Mouse (Mus musculus) midbrain, postnatal 0 days (tissue): Measurements from ENCODE around the gene Slc2a1. TPM values are rescaled to one million over a fixed set of nuclear protein-coding genes. Genes with fewer than 3 reads are reported as not detected.

Experiments
- ATAC-seq: fragments of 200-750 bp; cut with Nextera tagmentation; 2 replicates; pipeline ENCODE4 v1.8.0; 2017; ENCODE audit warnings: moderate number of reproducible peaks, mild to moderate bottlenecking, moderate TSS enrichment, moderate library complexity; ENCODE audit not compliant: low FRiP score
- DNase-seq: peaks from one replicate; pipeline ENCODE4 v3.0.0-alpha.2; 2015; ENCODE audit warnings: low spot score
- H3K27ac ChIP-seq: fragments of 300-500 bp; sonication (generic); 2 replicates; pipeline ENCODE4 v1.5.1; 2014; ENCODE audit warnings: low read depth, mild to moderate bottlenecking, low read length, mixed read lengths
- H3K27me3 ChIP-seq: fragments of 300-500 bp; sonication (generic); 2 replicates; pipeline ENCODE4 v1.6.1; 2014; ENCODE audit warnings: low read length, control low read depth, mixed read lengths; ENCODE audit not compliant: insufficient read depth
- H3K36me3 ChIP-seq: fragments of 300-500 bp; sonication (generic); 2 replicates; pipeline ENCODE4 v1.6.1; 2014; ENCODE audit warnings: low read length, control low read depth, mixed read lengths; ENCODE audit not compliant: insufficient read depth
- H3K4me1 ChIP-seq: fragments of 300-500 bp; sonication (generic); 2 replicates; pipeline ENCODE4 v1.6.1; 2014; ENCODE audit warnings: mild to moderate bottlenecking, control low read depth, antibody characterized with exemption, low read length, mixed read lengths; ENCODE audit not compliant: insufficient read depth
- H3K4me2 ChIP-seq: fragments of 300-500 bp; sonication (generic); 2 replicates; pipeline ENCODE4 v1.6.1; 2014; ENCODE audit warnings: low read depth, mild to moderate bottlenecking, low read length, mixed read lengths; ENCODE audit not compliant: poor library complexity, severe bottlenecking
- H3K4me3 ChIP-seq: fragments of 300-500 bp; sonication (generic); 2 replicates; pipeline ENCODE4 v1.5.1; 2014; ENCODE audit warnings: low read depth, mild to moderate bottlenecking, low read length, moderate library complexity
- H3K9ac ChIP-seq: fragments of 300-500 bp; sonication (generic); replicated peaks from 2 replicates; pipeline ENCODE4 v1.6.1; 2014; ENCODE audit warnings: mild to moderate bottlenecking, low read length, moderate library complexity, mixed read lengths; ENCODE audit not compliant: poor library complexity, severe bottlenecking
- H3K9me3 ChIP-seq: fragments of 300-500 bp; sonication (generic); 2 replicates; pipeline ENCODE4 v1.6.1; 2016; ENCODE audit warnings: low read length, control low read depth
- CTCF ChIP-seq: IDR thresholded peaks from 2 replicates; pipeline ENCODE4 v1.5.1; 2016; ENCODE audit warnings: antibody characterized with exemption, mild to moderate bottlenecking
- WGBS: fragments of 180-500 bp; shearing (Covaris S2); extraction: QIAGEN DNeasy Blood & Tissue Kit; methylation state at CpG from one replicate; pipeline ENCODE4 v1.1.7; 2014; 5-methylcytosine and 5-hydroxymethylcytosine counted together
- polyA plus RNA-seq: library from polyadenylated mRNA; unstranded; fragments of >200 nt; fragmentation: Nextera tagmentation; extraction: Ambion mirVana; gene quantifications from 2 replicates; pipeline ENCODE4 v1.2.1, GENCODE M21; 2015
- total RNA-seq: library from RNA; depleted of rRNA; stranded (reverse); fragments of >200 nt; gene quantifications from 2 replicates; pipeline ENCODE4 v1.2.3, GENCODE M21; 2014

Slc2a1 gene
- total and polyA plus RNA-seq, 2 experiments from 2014 or later, result 43.1 to 104 TPM

GRCm38 (mm10) chr4:119127229-119127628 is 18.7 kb downstream of the Slc2a1 start:
- peaks cover 10% of the 10 kb centered on the region; the same call in 1 of the 2 replicates for H3K36me3 ChIP-seq
- H3K27me3 ChIP-seq, result no peaks in the 10 kb centered on the region
- no peak overlapping the region for H3K4me3 ChIP-seq
- H3K9me3 ChIP-seq, result no peaks in the 10 kb centered on the region
- no peak for ATAC-seq
- H3K4me2 ChIP-seq, result no peak overlapping the region
- H3K4me1 ChIP-seq, result no peaks in the 10 kb centered on the region
- no peak for DNase-seq
- H3K27ac ChIP-seq, result no peak overlapping the region
- H3K9ac ChIP-seq, result no peak overlapping the region
- WGBS, result 79% methylated on average over 6 of the region's 6 CpGs
- no peak for TF ChIP-seq CTCF

DNA sequence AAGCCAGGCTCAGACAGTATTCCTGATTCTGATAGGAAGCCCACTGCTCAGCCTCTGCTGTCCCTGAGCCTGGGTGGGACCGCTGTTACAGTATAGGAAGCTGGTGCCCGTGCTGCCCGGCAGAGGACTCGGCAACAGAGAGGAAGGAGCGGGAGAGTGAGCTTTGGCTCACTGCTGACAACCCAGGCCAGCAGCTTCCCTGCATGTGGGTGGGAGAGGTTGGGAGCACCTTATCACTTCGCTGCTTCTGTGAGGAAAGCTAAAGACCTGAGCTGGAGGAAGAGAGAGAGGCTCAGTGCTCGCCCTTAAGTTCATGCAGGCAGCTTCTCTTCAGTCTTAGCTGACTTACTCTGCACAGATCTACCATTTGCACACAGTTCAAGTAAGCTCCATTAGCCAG is 20.0 kb downstream of the Slc2a1 start:
- H3K4me2 ChIP-seq, result no peak overlapping the region
- H3K4me3 ChIP-seq, result no peak overlapping the region
- no peaks in the 10 kb centered on the region for H3K27me3 ChIP-seq
- H3K9me3 ChIP-seq, result no peaks in the 10 kb centered on the region
- H3K9ac ChIP-seq, result no peak overlapping the region
- TF ChIP-seq CTCF, result no peak
- H3K36me3 ChIP-seq, result peaks cover 17% of the 10 kb centered on the region
- no peaks in the 10 kb centered on the region for H3K4me1 ChIP-seq
- 84% methylated on average over 7 of the region's 7 CpGs for WGBS
- DNase-seq (no peak), ATAC-seq (no peak)
- H3K27ac ChIP-seq, result no peak overlapping the region

GRCm38 (mm10) chr4:119129096-119129495 is 20.6 kb downstream of the Slc2a1 start:
- Histone ChIP-seq H3K27ac (no peak overlapping the region), H3K4me3 (no peak overlapping the region), H3K9me3 (no peaks in the 10 kb centered on the region), H3K36me3 (peaks cover 23% of the 10 kb centered on the region), H3K4me1 (no peaks in the 10 kb centered on the region), H3K4me2 (no peak overlapping the region), H3K9ac (no peak overlapping the region), H3K27me3 (no peaks in the 10 kb centered on the region)
- WGBS, result 88% methylated on average over 1 of the region's 1 CpGs
- DNase-seq (no peak), ATAC-seq (no peak)
- TF ChIP-seq CTCF, result no peak

DNA sequence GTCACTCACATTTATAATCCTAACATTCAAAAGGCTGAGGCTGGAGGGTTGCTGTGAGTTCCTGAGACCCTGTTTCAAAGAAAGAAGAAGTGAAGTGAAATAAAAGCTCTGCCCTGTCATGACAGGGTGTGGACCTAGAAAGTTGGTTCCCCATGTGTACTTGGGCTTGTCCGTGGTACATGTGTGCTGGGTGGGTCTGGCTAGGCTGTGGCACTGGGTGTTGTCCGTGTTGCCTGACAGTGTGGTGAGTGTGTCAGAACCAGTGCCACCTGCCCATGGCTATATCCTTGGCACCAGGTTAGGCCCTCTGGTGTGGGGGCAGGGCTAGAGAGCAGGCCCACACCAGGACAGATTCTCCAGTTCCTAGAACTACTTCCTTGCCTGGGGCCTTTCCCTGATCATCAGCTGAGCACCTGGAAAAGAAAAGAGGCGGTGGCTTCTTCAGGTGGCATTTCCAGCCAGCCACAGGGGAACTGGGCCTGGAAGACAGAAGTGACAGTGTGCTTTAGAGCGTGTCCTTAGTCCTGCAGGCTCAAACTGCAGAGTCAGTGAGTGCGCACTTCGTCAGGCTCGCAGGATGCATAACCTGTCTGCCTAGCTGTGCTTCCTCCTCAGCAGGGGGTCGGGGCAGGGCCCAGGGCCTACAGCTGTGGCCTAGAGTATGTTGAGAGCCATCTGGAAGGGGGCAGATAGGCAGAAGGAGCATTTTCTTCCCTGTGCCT is 22.8 kb downstream of the Slc2a1 start:
- Histone ChIP-seq H3K4me1 (no peaks in the 10 kb centered on the region), H3K9ac (no peak overlapping the region), H3K36me3 (peaks cover 35% of the 10 kb centered on the region), H3K27ac (no peak overlapping the region), H3K9me3 (no peaks in the 10 kb centered on the region), H3K27me3 (no peaks in the 10 kb centered on the region), H3K4me2 (no peak overlapping the region), H3K4me3 (no peak overlapping the region)
- WGBS, result 89% methylated on average over 8 of the region's 8 CpGs
- DNase-seq (no peak), ATAC-seq (no peak)
- no peak for TF ChIP-seq CTCF

- ATAC-seq (no peak), DNase-seq (no peak)
- no peak for TF ChIP-seq CTCF
- Histone ChIP-seq H3K4me2 (no peak overlapping the region), H3K4me1 (no peaks in the 10 kb centered on the region), H3K36me3 (peaks cover 35% of the 10 kb centered on the region), H3K27ac (no peak overlapping the region), H3K27me3 (no peaks in the 10 kb centered on the region), H3K4me3 (no peak overlapping the region), H3K9me3 (no peaks in the 10 kb centered on the region), H3K9ac (no peak overlapping the region)
- WGBS, result 94% methylated on average over 13 of the region's 13 CpGs
Observed at GRCm38 (mm10) chr4:119133306-119133705, 24.8 kb downstream of the Slc2a1 start.

GRCm38 (mm10) chr4:119133860-119134259 is 25.3 kb downstream of the Slc2a1 start:
- 94% methylated on average over 13 of the region's 13 CpGs for WGBS
- TF ChIP-seq CTCF, result no peak
- H3K36me3 ChIP-seq, result peaks cover 35% of the 10 kb centered on the region

More at GRCm38 (mm10) chr4:119133860-119134259, 25.3 kb downstream of the Slc2a1 start:
- Histone ChIP-seq H3K27me3 (no peaks in the 10 kb centered on the region), H3K4me1 (no peaks in the 10 kb centered on the region; the same call in 1 of the 2 replicates), H3K4me2 (no peak overlapping the region), H3K4me3 (no peak overlapping the region), H3K9ac (no peak overlapping the region), H3K9me3 (no peaks in the 10 kb centered on the region), H3K27ac (no peak overlapping the region)
- ATAC-seq (no peak), DNase-seq (no peak)
